Mouse (Mus musculus) cortical plate, adult 2 months (tissue): Measurements from ENCODE around the gene Stt3b.

Source experiments
- CTCF ChIP-seq: fragments of 200-500 bp; IDR thresholded peaks from 2 replicates; pipeline ENCODE4 v1.5.1; 2011; ENCODE audit warnings: mild to moderate bottlenecking, control low read depth, low read length; ENCODE audit not compliant: insufficient read depth; ENCODE audit errors: extremely low read depth
- POLR2A ChIP-seq: fragments of 200-500 bp; IDR thresholded peaks from 2 replicates; pipeline ENCODE4 v1.6.1; 2011; ENCODE audit warnings: mild to moderate bottlenecking, low read length, control low read depth; ENCODE audit not compliant: insufficient read depth; ENCODE audit errors: extremely low read depth

- TF ChIP-seq POLR2A, result no peak
- no peak for TF ChIP-seq CTCF
Observed at GRCm38 (mm10) chr9:115271556-115271955, 38.7 kb downstream of the Stt3b start.
